8 mouse cellular contexts compared by ENCODE assay signal in the genomic region with DNA sequence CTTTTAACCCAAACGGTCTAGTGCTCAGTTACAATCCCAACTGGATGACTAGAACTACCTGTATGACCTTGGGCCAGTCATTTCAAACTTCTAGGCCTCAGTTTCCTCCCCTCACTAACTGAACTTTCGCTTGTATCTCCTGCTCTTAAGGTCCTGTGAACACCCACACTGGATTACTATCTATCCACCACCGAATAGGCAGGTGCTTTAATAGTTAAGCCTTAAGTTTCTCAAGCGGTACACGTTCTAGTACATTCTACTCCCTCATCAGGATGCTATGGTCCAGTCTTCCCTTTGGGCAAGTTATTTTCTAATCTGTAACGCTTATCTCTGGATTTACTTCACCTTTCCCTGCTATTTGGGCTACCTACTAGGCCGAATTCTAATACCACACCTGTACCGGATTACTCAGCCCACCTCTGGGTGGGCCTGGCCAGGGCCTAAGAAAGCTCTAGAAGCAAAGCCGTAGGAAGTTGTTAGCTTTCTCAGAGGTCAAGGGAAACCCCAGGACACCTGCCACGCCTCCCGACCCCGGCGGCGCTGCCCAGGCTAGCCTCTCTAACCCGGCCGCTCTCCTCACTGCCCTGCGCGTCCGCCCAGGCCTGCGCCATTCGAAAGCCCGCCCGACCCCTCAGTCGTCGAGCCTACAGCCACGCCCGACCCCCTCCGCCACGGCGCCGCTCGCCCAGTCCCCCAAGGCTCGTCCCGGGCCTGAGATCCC. TPM values are rescaled to one million over a fixed set of nuclear protein-coding genes. Genes with fewer than 3 reads are reported as not detected.
DNase-seq lines count a peak whose midpoint lies in the region; ATAC-seq and TF ChIP-seq lines count a peak whose summit lies in the region.

No protein-coding gene starts in this region.

- H3K4me2 ChIP-seq in intestine, embryonic 15.5 days (replicated peaks), result peak overlapping the region; percentile 64
- H3K4me2 ChIP-seq in midbrain, embryonic 12.5 days (replicated peaks), result peak overlapping the region; percentile 88

- no peak for TF ChIP-seq CTCF in testis, adult 2 months (IDR thresholded peaks at IDR 0.05; ENCODE audit: control insufficient read depth, insufficient read depth, insufficient replicate concordance, low read depth, low read length)

- no peak for ATAC-seq in CD4-positive, CD25-positive, alpha-beta regulatory T cell, adult 4 months
- ATAC-seq in intestine, embryonic 15.5 days, result peak; percentile 69
- ATAC-seq in midbrain, embryonic 12.5 days (ENCODE audit: low FRiP score, low read depth), result peak; percentile 80
- no peak for ATAC-seq in megakaryocyte-erythroid progenitor cell, adult 5-6 weeks (replicated peaks; ENCODE audit: low FRiP score, low TSS enrichment, poor library complexity, severe bottlenecking)

- peak overlapping the region; percentile 98 for H3K4me3 ChIP-seq in testis, adult 2 months (ENCODE audit: control insufficient read depth, low read depth, low read length)
- H3K4me3 ChIP-seq in intestine, embryonic 15.5 days (replicated peaks), result peak overlapping the region; percentile 87
- peak overlapping the region; percentile 91 for H3K4me3 ChIP-seq in midbrain, embryonic 12.5 days

- no peaks in the 10 kb centered on the region for H3K27me3 ChIP-seq in testis, adult 2 months (ENCODE audit: control insufficient read depth, insufficient read depth, low read length)
- no peaks in the 10 kb centered on the region for H3K27me3 ChIP-seq in intestine, embryonic 15.5 days (replicated peaks)
- H3K27me3 ChIP-seq in midbrain, embryonic 12.5 days, result no peaks in the 10 kb centered on the region

- intact Hi-C loops in gastrocnemius, postnatal 36 days (cut with DNase I), result loop anchor here (5.0 kb wide), 1 partner anchor 37 kb away; no protein-coding TSS in a partner anchor

- peak; percentile 27 for DNase-seq in CD4-positive, CD25-positive, alpha-beta regulatory T cell, adult 2 months (ENCODE audit: low read depth, low spot score)
- no peak for DNase-seq in testis, postnatal 10 days (ENCODE audit: low spot score)
- no peak for DNase-seq in gastrocnemius, postnatal 36 days

- WGBS in intestine, embryonic 15.5 days, result under 1% methylated on average over 34 of the region's 34 CpGs
- WGBS in midbrain, embryonic 12.5 days, result 2% methylated on average over 29 of the region's 34 CpGs

- peak overlapping the region; percentile 99 for H3K9ac ChIP-seq in intestine, embryonic 15.5 days
- peak overlapping the region; percentile 95 for H3K9ac ChIP-seq in midbrain, embryonic 12.5 days (replicated peaks)

- H3K9me3 ChIP-seq in intestine, embryonic 15.5 days, result no peaks in the 10 kb centered on the region
- H3K9me3 ChIP-seq in midbrain, embryonic 12.5 days, result no peaks in the 10 kb centered on the region

- peak overlapping the region; percentile 50 for H3K27ac ChIP-seq in testis, adult 2 months (ENCODE audit: control insufficient read depth, insufficient read depth, low read depth, low read length)
- H3K27ac ChIP-seq in intestine, embryonic 15.5 days, result peak overlapping the region; percentile 86
- H3K27ac ChIP-seq in midbrain, embryonic 12.5 days (replicated peaks), result peak overlapping the region; percentile 89

- H3K36me3 ChIP-seq in testis, adult 2 months (ENCODE audit: control insufficient read depth, insufficient read depth, low read length), result no peaks in the 10 kb centered on the region
- no peaks in the 10 kb centered on the region for H3K36me3 ChIP-seq in intestine, embryonic 15.5 days
- H3K36me3 ChIP-seq in midbrain, embryonic 12.5 days, result peaks cover 14% of the 10 kb centered on the region

- TF ChIP-seq POLR2A in testis, adult 2 months (IDR thresholded peaks at IDR 0.05; ENCODE audit: control insufficient read depth, low read depth, low read length), result no peak

- H3K4me1 ChIP-seq in testis, adult 2 months (ENCODE audit: control insufficient read depth, insufficient read depth, low read length), result peaks cover 4% of the 10 kb centered on the region; the same call in 1 of the 2 replicates
- H3K4me1 ChIP-seq in intestine, embryonic 15.5 days (replicated peaks), result 0 out of 2 replicates have a peak, but pooled peaks cover 5% of the 10 kb centered on the region
- H3K4me1 ChIP-seq in midbrain, embryonic 12.5 days, result peaks cover 33% of the 10 kb centered on the region

RNA-seq across cellular contexts. Expression of a gene that starts 0.6 kb away (rescaled TPM):
- 100 to 1,000 TPM; 182 to 206 TPM for polyA plus RNA-seq in CD4-positive, CD25-positive, alpha-beta regulatory T cell, adult 4 months (2017; shearing (Covaris generic))
- 41.5 and 58.3 TPM in 2 replicates for polyA plus RNA-seq in testis, adult 2 months (2012; rRNA removed)
- 358 and 379 TPM in 2 replicates for polyA plus RNA-seq in intestine, embryonic 15.5 days (2015; fragmentation: Nextera tagmentation; extraction: Ambion mirVana)
- 282 and 289 TPM in 2 replicates for polyA plus RNA-seq in midbrain, embryonic 12.5 days (2016; fragmentation: Nextera tagmentation; extraction: Ambion mirVana)
- 331 and 366 TPM in 2 replicates for total RNA-seq in megakaryocyte-erythroid progenitor cell, adult 5-6 weeks (2014; fragmentation: Nextera tagmentation)
- total RNA-seq in megakaryocyte-erythroid progenitor cell, adult 5-6 weeks (2017), result 1,306 and 1,380 TPM in 2 replicates
- total RNA-seq in gastrocnemius, postnatal 36 days (2021), result 100 to 1,000 TPM in 1 of 2 experiments, 10 to 100 TPM in 1; 76.4 to 103 TPM

RNA-seq across cellular contexts. Expression of a gene that starts 29.4 kb away (rescaled TPM):
- polyA plus RNA-seq in CD4-positive, CD25-positive, alpha-beta regulatory T cell, adult 4 months (2017; shearing (Covaris generic)), result not detected
- polyA plus RNA-seq in testis, adult 2 months (2012; rRNA removed), result 112 and 129 TPM in 2 replicates
- 0.42 and 0.49 TPM in 2 replicates for polyA plus RNA-seq in intestine, embryonic 15.5 days (2015; fragmentation: Nextera tagmentation; extraction: Ambion mirVana)
- polyA plus RNA-seq in midbrain, embryonic 12.5 days (2016; fragmentation: Nextera tagmentation; extraction: Ambion mirVana), result not detected in 2 replicates
- 1.0 TPM in 1 of 2 replicates, not detected in the other for total RNA-seq in megakaryocyte-erythroid progenitor cell, adult 5-6 weeks (2014; fragmentation: Nextera tagmentation)
- total RNA-seq in megakaryocyte-erythroid progenitor cell, adult 5-6 weeks (2017), result not detected in 2 replicates
- not detected for total RNA-seq in gastrocnemius, postnatal 36 days (2021)

RNA-seq across cellular contexts. Expression of a gene that starts 32.8 kb away (rescaled TPM):
- 1 to 10 TPM; 3.9 to 6.4 TPM for polyA plus RNA-seq in CD4-positive, CD25-positive, alpha-beta regulatory T cell, adult 4 months (2017; shearing (Covaris generic))
- 4.2 TPM in 2 replicates for polyA plus RNA-seq in testis, adult 2 months (2012; rRNA removed)
- 4.1 and 4.3 TPM in 2 replicates for polyA plus RNA-seq in intestine, embryonic 15.5 days (2015; fragmentation: Nextera tagmentation; extraction: Ambion mirVana)
- 6.4 and 6.6 TPM in 2 replicates for polyA plus RNA-seq in midbrain, embryonic 12.5 days (2016; fragmentation: Nextera tagmentation; extraction: Ambion mirVana)
- total RNA-seq in megakaryocyte-erythroid progenitor cell, adult 5-6 weeks (2014; fragmentation: Nextera tagmentation), result 9.6 and 9.7 TPM in 2 replicates
- 2.9 and 3.5 TPM in 2 replicates for total RNA-seq in megakaryocyte-erythroid progenitor cell, adult 5-6 weeks (2017)
- 1 to 10 TPM; 4.8 to 6.3 TPM for total RNA-seq in gastrocnemius, postnatal 36 days (2021)

RNA-seq across cellular contexts. Expression of a gene that starts 51.9 kb away (rescaled TPM):
- polyA plus RNA-seq in CD4-positive, CD25-positive, alpha-beta regulatory T cell, adult 4 months (2017; shearing (Covaris generic)), result 100 to 1,000 TPM; 195 to 207 TPM
- polyA plus RNA-seq in testis, adult 2 months (2012; rRNA removed), result 112 and 154 TPM in 2 replicates
- polyA plus RNA-seq in intestine, embryonic 15.5 days (2015; fragmentation: Nextera tagmentation; extraction: Ambion mirVana), result 302 and 324 TPM in 2 replicates
- polyA plus RNA-seq in midbrain, embryonic 12.5 days (2016; fragmentation: Nextera tagmentation; extraction: Ambion mirVana), result 699 and 705 TPM in 2 replicates
- total RNA-seq in megakaryocyte-erythroid progenitor cell, adult 5-6 weeks (2014; fragmentation: Nextera tagmentation), result 618 and 682 TPM in 2 replicates
- 798 and 1,044 TPM in 2 replicates for total RNA-seq in megakaryocyte-erythroid progenitor cell, adult 5-6 weeks (2017)
- total RNA-seq in gastrocnemius, postnatal 36 days (2021), result 10 to 100 TPM; 73.4 to 85.8 TPM

Comparison
In these comparisons a context has a peak if more than half of its experiments do, and no peak if none do; other contexts are left out.
1. ATAC-seq: peak in intestine, embryonic 15.5 days (single experiment) and midbrain, embryonic 12.5 days (single experiment); none in CD4-positive, CD25-positive, alpha-beta regulatory T cell, adult 4 months (single experiment) and megakaryocyte-erythroid progenitor cell, adult 5-6 weeks (single experiment).
2. RNA of a gene that starts 29.4 kb away (polyA plus RNA-seq): 112 to 129 TPM in testis, adult 2 months; 0.42 to 0.49 TPM in intestine, embryonic 15.5 days, not detected in midbrain, embryonic 12.5 days and not detected in CD4-positive, CD25-positive, alpha-beta regulatory T cell, adult 4 months; every median in the first group is over 10 times any median in the second.
3. Peak in every context shown above with its lines, with median percentiles within 50 percentile points of each other: H3K27ac ChIP-seq and H3K4me3 ChIP-seq.